Mouse (Mus musculus) heart, embryonic 14.5 days (tissue): ENCODE data around the gene Usp47. TPM values are rescaled to one million over a fixed set of nuclear protein-coding genes. Genes with fewer than 3 reads are reported as not detected.

Experiments used
- polyA plus RNA-seq: library from polyadenylated mRNA; unstranded; fragments of >200 nt; fragmentation: Nextera tagmentation; extraction: Ambion mirVana; gene quantifications from 2 replicates; pipeline ENCODE4 v1.2.1, GENCODE M21; 2014

The Usp47 gene
- polyA plus RNA-seq, 1 experiment from 2014 or later, result 77.7 TPM

Other genes starting within 250 kb of the Usp47 start
- gene Galnt18, start 243.5 kb upstream of the Usp47 start, polyA plus RNA-seq, result 13.1 and 13.6 TPM in 2 replicates
- 65.4 and 86.3 TPM in 2 replicates for gene Dkk3, start 135.6 kb downstream of the Usp47 start, polyA plus RNA-seq
- 140 and 146 TPM in 2 replicates for gene Mical2, start 202.4 kb downstream of the Usp47 start, polyA plus RNA-seq